Mouse (Mus musculus) thymus, postnatal 10 days (tissue): ENCODE measurements at regions not wholly inside any gene's neighbourhood (a gene's known extent, or its start where the extent isn't known, plus 50 kb on each side); places are given as distances from the start of the nearest gene placed in this dataset.

Experiments used
- DNase-seq, 2 experiments: peaks; one replicate each; pipeline ENCODE4 v3.0.0; 2021; ENCODE audit warnings: low spot score in 2 of 2

- DNase-seq = no peak
These were observed 1585.3 kb upstream of the B3galt2 start for GRCm38 (mm10) chr1:142055207-142055606.
